Mouse (Mus musculus) hindbrain, embryonic 15.5 days (tissue): Measurements from ENCODE around the gene Elmo1. TPM values are rescaled to one million over a fixed set of nuclear protein-coding genes. Genes with fewer than 3 reads are reported as not detected.

ENCODE experiments used
- ATAC-seq: fragments of 200-750 bp; cut with Nextera tagmentation; 2 replicates; pipeline ENCODE4 v1.8.0; 2017; ENCODE audit warnings: low read depth, moderate number of reproducible peaks, moderate TSS enrichment; ENCODE audit not compliant: low FRiP score
- H3K27ac ChIP-seq: fragments of 300-500 bp; sonication (generic); replicated peaks from 2 replicates; pipeline ENCODE4 v1.5.1; 2015; ENCODE audit warnings: mild to moderate bottlenecking, inconsistent platforms
- H3K27me3 ChIP-seq: fragments of 300-500 bp; sonication (generic); 2 replicates; pipeline ENCODE4 v1.6.1; 2015; ENCODE audit warnings: control low read depth, inconsistent platforms
- H3K36me3 ChIP-seq: fragments of 300-500 bp; sonication (generic); 2 replicates; pipeline ENCODE4 v1.6.1; 2015; ENCODE audit warnings: control low read depth, inconsistent platforms
- H3K4me1 ChIP-seq: fragments of 300-500 bp; sonication (generic); replicated peaks from 2 replicates; pipeline ENCODE4 v1.6.1; 2015; ENCODE audit warnings: control low read depth, inconsistent platforms
- H3K4me2 ChIP-seq: fragments of 300-500 bp; sonication (generic); 2 replicates; pipeline ENCODE4 v1.6.1; 2015; ENCODE audit warnings: moderate library complexity, mild to moderate bottlenecking, inconsistent platforms
- H3K4me3 ChIP-seq: fragments of 300-500 bp; sonication (generic); 2 replicates; pipeline ENCODE4 v1.5.1; 2015; ENCODE audit warnings: mild to moderate bottlenecking, inconsistent platforms
- H3K9ac ChIP-seq: fragments of 300-500 bp; sonication (generic); 2 replicates; pipeline ENCODE4 v1.6.1; 2015; ENCODE audit warnings: inconsistent platforms
- H3K9me3 ChIP-seq: fragments of 300-500 bp; sonication (generic); 2 replicates; pipeline ENCODE4 v1.6.1; 2016; ENCODE audit warnings: control low read depth, inconsistent platforms
- WGBS: fragments of 180-500 bp; shearing (Covaris S2); methylation state at CpG from one replicate; pipeline ENCODE4 v1.1.7; 2015; 5-methylcytosine and 5-hydroxymethylcytosine counted together
- polyA plus RNA-seq: library from polyadenylated mRNA; unstranded; fragments of >200 nt; fragmentation: Nextera tagmentation; extraction: Ambion mirVana; gene quantifications from 2 replicates; pipeline ENCODE4 v1.2.1, GENCODE M21; 2015

The Elmo1 gene
- polyA plus RNA-seq, 1 experiment from 2014 or later: 47.9 TPM

DNA sequence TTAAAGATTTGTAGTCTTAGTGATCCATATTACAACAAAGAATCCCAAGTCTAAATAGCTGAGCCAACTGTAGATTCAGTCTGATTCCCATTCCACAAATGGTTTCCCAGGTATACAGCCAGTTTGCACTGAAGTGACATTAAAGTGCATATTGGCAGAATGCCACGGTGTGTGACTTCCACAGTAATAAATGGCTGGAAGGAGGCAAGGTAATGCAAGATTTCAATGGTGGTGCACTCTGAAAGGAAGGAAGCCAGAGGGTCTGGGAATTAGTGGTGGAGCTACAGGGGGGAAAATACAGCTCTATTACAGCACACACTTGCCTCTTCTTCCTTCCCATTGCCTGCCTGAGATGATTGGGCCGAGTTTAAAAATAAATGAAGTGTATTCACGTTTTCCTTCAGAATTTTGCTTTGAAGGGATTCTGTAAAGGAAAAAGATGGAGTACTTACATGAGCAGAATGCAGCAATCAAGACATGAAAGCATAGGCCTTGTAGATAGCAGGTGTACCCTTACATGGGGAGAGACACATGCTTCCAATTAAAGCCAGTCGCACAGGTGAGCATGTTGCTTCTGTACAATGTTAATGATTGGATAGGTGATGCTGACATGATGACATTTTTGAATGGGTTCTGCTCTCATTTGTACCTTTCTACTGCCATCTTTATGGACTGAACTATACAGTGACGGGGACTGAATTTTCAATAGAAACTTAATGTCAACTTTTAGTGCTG is 400.6 kb downstream of the Elmo1 start:
- Histone ChIP-seq H3K4me3 (no peak overlapping the region), H3K9ac (no peak overlapping the region), H3K36me3 (no peaks in the 10 kb centered on the region), H3K4me1 (peaks cover 11% of the 10 kb centered on the region; the same call in 1 of the 2 replicates), H3K27ac (no peak overlapping the region), H3K27me3 (no peaks in the 10 kb centered on the region), H3K4me2 (no peak overlapping the region), H3K9me3 (no peaks in the 10 kb centered on the region)
- no peak for ATAC-seq
- WGBS: 80% methylated on average over 5 of the region's 5 CpGs

DNA sequence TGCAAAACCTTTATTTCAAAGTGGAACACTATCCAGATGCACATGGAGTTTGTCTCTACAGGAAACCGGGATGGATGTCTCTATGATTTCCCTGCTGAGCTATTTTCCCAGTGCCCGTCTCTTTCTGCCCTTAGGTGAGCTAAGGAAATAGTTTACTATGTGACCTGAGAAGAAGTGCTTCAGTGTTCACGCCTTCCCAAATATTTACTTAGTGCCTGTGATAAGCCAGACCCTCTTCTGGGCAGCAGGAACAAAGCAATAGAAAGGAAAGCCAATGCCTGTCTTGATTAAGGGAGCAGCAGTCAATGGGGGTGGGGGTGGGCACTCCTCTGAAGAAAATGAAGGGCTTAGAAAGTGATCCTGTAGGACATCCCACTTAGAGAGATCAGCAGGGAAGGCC is 401.3 kb downstream of the Elmo1 start:
- WGBS: 75% methylated on average over 3 of the region's 3 CpGs
- no peak overlapping the region for H3K4me2 ChIP-seq
- H3K36me3 ChIP-seq: no peaks in the 10 kb centered on the region
- H3K9ac ChIP-seq: no peak overlapping the region
- ATAC-seq: no peak
- H3K27me3 ChIP-seq: no peaks in the 10 kb centered on the region
- H3K27ac ChIP-seq: no peak overlapping the region
- H3K4me3 ChIP-seq: no peak overlapping the region
- no peaks in the 10 kb centered on the region for H3K9me3 ChIP-seq
- peaks cover 11% of the 10 kb centered on the region; the same call in 1 of the 2 replicates for H3K4me1 ChIP-seq

DNA sequence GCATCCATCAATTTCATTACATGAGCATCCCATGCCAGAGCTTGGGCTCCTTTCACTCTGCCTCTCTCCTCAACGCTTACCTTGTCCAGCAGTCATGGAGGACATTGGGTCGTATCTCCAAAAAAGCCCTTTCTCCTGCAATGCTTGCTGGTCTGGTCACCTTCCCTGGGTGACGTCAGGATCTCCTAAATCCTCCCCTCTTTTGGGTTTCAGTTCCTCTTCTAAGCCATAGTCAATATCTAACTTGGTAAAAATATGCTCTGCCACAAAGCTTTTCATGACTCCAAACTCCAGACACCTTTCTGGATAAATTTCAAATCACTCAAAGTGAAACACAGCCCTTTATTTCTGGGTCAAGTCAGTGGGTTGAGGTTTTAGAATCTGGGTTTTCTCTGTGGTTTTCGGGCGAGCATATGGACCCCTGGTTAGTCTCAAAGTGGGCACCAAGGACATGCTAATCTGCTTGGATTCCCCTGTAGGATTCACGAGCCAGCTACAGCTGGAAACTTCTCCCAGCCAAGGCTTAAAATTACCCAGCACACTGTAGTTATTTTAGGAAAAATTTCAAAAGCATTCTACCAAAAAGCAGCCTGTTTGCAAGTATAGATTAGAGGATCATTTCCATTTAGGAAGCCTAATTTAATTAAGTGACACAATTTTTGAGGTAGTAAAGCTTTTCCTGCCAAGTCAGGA is 403.8 kb downstream of the Elmo1 start:
- no peak for ATAC-seq
- 84% methylated on average over 6 of the region's 6 CpGs for WGBS

GRCm38 (mm10) chr13:20501923-20502322 is 411.5 kb downstream of the Elmo1 start:
- no peak for ATAC-seq
- Histone ChIP-seq H3K36me3 (no peaks in the 10 kb centered on the region), H3K4me1 (no peaks in the 10 kb centered on the region; the same call in 1 of the 2 replicates), H3K27ac (no peak overlapping the region), H3K4me3 (no peak overlapping the region), H3K9ac (no peak overlapping the region), H3K4me2 (no peak overlapping the region), H3K9me3 (no peaks in the 10 kb centered on the region), H3K27me3 (no peaks in the 10 kb centered on the region)

More for the DNA sequence above, 403.8 kb downstream of the Elmo1 start:
- no peak overlapping the region for H3K9ac ChIP-seq
- H3K36me3 ChIP-seq: no peaks in the 10 kb centered on the region
- H3K27ac ChIP-seq: no peak overlapping the region
- no peaks in the 10 kb centered on the region for H3K9me3 ChIP-seq
- H3K4me1 ChIP-seq: peaks cover 11% of the 10 kb centered on the region; the same call in 1 of the 2 replicates
- H3K4me3 ChIP-seq: no peak overlapping the region
- H3K27me3 ChIP-seq: no peaks in the 10 kb centered on the region
- no peak overlapping the region for H3K4me2 ChIP-seq

- 68% methylated on average over 3 of the region's 3 CpGs for WGBS
- Histone ChIP-seq H3K36me3 (no peaks in the 10 kb centered on the region), H3K4me3 (no peak overlapping the region), H3K27me3 (no peaks in the 10 kb centered on the region), H3K27ac (no peak overlapping the region), H3K4me2 (no peak overlapping the region), H3K4me1 (peaks cover 8% of the 10 kb centered on the region), H3K9ac (no peak overlapping the region), H3K9me3 (no peaks in the 10 kb centered on the region)
- no peak for ATAC-seq
Measured at GRCm38 (mm10) chr13:20503371-20503770, 413.0 kb downstream of the Elmo1 start.

DNA sequence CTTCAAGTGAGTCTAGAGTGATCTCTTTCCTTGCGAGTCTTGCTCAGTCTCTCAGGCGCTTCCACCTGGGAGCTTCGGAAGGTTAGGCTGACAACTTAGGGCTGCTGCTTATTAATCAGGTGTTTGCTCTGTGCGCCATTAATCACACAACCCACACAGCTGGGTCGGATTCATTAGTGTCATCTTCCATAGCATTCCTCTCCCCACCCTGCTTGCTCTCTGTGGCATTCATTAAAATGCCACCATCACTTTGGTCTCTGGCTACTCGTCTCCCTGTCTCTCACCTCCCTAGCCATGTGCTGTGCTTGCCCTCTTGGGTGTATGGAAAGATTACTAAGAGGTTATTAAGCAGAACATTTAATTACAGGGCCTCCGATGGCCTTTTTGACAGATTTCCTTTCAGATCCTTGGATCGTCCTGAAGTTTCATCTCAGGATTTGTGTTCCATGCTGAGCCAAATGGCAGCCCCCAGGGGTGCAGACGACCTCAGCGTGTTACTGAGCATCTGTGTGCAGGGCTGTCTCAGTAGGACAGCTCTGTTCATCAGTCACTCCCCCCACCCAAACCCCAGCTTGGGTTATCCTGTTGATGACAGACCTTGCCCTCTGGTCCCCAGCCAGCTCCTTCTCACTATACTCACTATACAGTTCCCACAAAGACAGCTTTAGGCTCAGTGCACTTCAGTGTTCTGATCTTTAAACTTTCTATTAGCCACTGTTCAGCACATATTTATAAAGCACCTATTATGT is 417.2 kb downstream of the Elmo1 start:
- Histone ChIP-seq H3K27me3 (no peaks in the 10 kb centered on the region), H3K9ac (no peak overlapping the region), H3K4me3 (no peak overlapping the region), H3K9me3 (no peaks in the 10 kb centered on the region), H3K4me2 (no peak overlapping the region), H3K36me3 (no peaks in the 10 kb centered on the region), H3K4me1 (peaks cover 16% of the 10 kb centered on the region), H3K27ac (no peak overlapping the region)
- peak; percentile 59 for ATAC-seq
- 40% methylated on average over 10 of the region's 10 CpGs for WGBS

DNA sequence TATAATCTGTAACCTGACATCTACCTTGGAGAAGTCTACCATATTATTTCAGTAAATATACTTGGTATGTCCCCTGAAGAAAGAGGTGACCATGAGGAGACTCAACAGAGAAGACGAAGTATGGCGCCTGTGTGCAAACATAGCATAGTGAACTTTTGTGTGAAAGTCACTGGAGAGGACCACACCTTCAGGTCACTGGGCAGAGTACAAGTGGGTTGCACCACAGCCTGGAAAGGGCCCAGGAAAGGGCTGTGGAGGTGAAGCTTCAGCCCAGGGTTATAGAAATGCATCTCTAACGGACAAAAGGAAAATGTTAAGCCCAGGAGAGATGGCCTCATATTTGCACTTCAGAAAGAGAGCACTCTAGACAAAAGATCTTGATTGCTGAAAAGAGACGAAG is 420.6 kb downstream of the Elmo1 start:
- Histone ChIP-seq H3K4me2 (no peak overlapping the region), H3K9me3 (no peaks in the 10 kb centered on the region)

GRCm38 (mm10) chr13:20512317-20513240 is 422.2 kb downstream of the Elmo1 start:
- Histone ChIP-seq H3K9ac (no peak overlapping the region), H3K27me3 (no peaks in the 10 kb centered on the region), H3K4me2 (no peak overlapping the region), H3K36me3 (no peaks in the 10 kb centered on the region), H3K4me1 (peaks cover 16% of the 10 kb centered on the region), H3K9me3 (no peaks in the 10 kb centered on the region), H3K27ac (no peak overlapping the region; the same call in none of the 2 replicates), H3K4me3 (no peak overlapping the region)
- 28% methylated on average over 10 of the region's 10 CpGs for WGBS
- 0 out of 2 replicates have a peak, but pooled peaks have one; percentile 16 for ATAC-seq

More for the DNA sequence above, 420.6 kb downstream of the Elmo1 start:
- H3K9ac ChIP-seq: no peak overlapping the region
- H3K4me3 ChIP-seq: no peak overlapping the region
- no peaks in the 10 kb centered on the region for H3K36me3 ChIP-seq
- peaks cover 22% of the 10 kb centered on the region for H3K4me1 ChIP-seq
- WGBS: 91% methylated on average over 4 of the region's 4 CpGs
- no peak overlapping the region for H3K27ac ChIP-seq
- no peak for ATAC-seq
- H3K27me3 ChIP-seq: no peaks in the 10 kb centered on the region

DNA sequence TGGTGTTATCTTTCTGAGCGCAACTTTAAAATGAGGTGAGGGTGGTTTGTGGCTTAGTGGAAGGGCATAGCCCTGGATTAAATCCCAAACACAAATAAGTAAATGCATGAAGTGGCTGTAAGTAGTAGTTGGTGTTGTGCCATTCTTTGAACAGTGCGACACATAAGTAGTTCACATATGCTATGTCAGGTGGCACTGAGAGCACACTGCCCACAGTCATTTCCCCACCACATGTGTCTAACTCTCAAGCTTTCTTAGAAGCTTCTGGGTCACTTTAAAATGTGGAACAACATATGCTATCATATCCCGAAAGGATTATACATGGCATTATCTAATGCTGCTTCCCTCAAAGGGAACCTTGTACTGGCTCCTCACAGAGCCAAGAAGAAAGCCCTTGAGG is 424.3 kb downstream of the Elmo1 start:
- WGBS: 95% methylated on average over 3 of the region's 3 CpGs
- no peak overlapping the region for H3K4me3 ChIP-seq
- no peaks in the 10 kb centered on the region for H3K9me3 ChIP-seq
- no peak for ATAC-seq
- H3K4me1 ChIP-seq: peaks cover 14% of the 10 kb centered on the region
- H3K9ac ChIP-seq: no peak overlapping the region
- H3K36me3 ChIP-seq: no peaks in the 10 kb centered on the region
- no peak overlapping the region for H3K27ac ChIP-seq
- H3K4me2 ChIP-seq: no peak overlapping the region
- no peaks in the 10 kb centered on the region for H3K27me3 ChIP-seq

DNA sequence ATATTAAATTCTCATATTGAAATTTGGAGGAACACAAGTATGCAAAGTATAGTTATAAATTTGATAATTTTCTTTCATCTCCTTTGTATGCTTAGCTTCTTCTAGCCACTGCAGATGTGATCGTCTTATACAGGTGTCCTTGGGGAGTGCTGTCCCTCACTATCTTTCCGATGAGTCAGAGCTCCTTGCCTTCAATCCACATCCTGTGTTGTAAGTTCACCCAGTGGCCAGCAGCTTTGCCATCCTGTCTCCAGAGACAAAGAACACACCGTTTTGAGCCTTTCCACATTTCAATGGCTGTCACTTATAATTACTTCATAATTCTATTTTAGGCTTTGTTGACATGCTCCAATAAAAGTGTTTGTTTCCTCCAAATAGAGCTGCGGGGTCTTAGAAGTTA is 425.7 kb downstream of the Elmo1 start:
- no peaks in the 10 kb centered on the region for H3K27me3 ChIP-seq
- no peaks in the 10 kb centered on the region for H3K9me3 ChIP-seq
- no peak for ATAC-seq
- no peak overlapping the region for H3K4me2 ChIP-seq
- H3K27ac ChIP-seq: no peak overlapping the region
- peaks cover 14% of the 10 kb centered on the region for H3K4me1 ChIP-seq
- H3K9ac ChIP-seq: no peak overlapping the region
- WGBS: 77% methylated on average over 4 of the region's 4 CpGs
- no peak overlapping the region for H3K4me3 ChIP-seq
- H3K36me3 ChIP-seq: no peaks in the 10 kb centered on the region

DNA sequence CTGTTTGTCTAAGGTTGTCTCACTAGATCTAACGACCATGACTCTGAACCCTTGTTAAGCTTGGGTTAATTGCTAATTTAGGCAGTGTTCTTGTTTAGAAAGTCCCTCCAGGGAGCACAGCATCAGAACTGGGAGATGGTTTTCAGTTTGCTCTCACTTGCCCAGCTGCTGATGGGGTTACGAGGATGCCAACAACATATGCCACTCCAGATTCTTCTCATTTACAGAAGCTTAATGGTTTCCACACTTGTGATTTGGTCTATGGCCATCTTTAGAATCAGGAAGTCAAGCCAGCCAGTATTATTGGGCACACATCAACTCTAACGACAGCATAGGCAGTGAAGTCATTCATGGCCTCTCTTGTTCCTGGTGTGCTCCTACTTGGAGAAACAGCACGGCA is 427.3 kb downstream of the Elmo1 start:
- Histone ChIP-seq H3K4me2 (no peak overlapping the region), H3K9ac (no peak overlapping the region), H3K27me3 (no peaks in the 10 kb centered on the region), H3K4me3 (no peak overlapping the region), H3K36me3 (no peaks in the 10 kb centered on the region), H3K9me3 (no peaks in the 10 kb centered on the region), H3K27ac (no peak overlapping the region), H3K4me1 (peaks cover 4% of the 10 kb centered on the region)
- ATAC-seq: no peak
- WGBS: 63% methylated on average over 4 of the region's 4 CpGs
